Mouse (Mus musculus) megakaryocyte, embryonic 14.5 days (primary cell): ENCODE measurements around the gene Rasgef1b.

Experiments
- FLI1 ChIP-seq: IDR thresholded peaks from 2 replicates; pipeline ENCODE4 v1.6.1; 2012; ENCODE audit warnings: low read length, inconsistent platforms, mixed read lengths
- GATA1 ChIP-seq: IDR thresholded peaks from 3 replicates; pipeline ENCODE4 v1.6.1; 2012; ENCODE audit warnings: mixed read lengths, low read length, inconsistent platforms, borderline replicate concordance

- TF ChIP-seq GATA1 (no peak), FLI1 (no peak)
These were observed 35.4 kb upstream of the Rasgef1b start for GRCm38 (mm10) chr5:99764246-99764645.
